Mouse (Mus musculus): ENCODE measurements around the gene Khk.

Gene Khk

GRCm38 (mm10) chr5:30913060-30913841 is 8.0 kb upstream of the Khk start, which contains the start of gene Emilin1:
Emilin1 (plus strand) TSS chr5:30913402.
- DNase-seq (ENCODE audit: low spot score in 2 of 2): no peak

DNA sequence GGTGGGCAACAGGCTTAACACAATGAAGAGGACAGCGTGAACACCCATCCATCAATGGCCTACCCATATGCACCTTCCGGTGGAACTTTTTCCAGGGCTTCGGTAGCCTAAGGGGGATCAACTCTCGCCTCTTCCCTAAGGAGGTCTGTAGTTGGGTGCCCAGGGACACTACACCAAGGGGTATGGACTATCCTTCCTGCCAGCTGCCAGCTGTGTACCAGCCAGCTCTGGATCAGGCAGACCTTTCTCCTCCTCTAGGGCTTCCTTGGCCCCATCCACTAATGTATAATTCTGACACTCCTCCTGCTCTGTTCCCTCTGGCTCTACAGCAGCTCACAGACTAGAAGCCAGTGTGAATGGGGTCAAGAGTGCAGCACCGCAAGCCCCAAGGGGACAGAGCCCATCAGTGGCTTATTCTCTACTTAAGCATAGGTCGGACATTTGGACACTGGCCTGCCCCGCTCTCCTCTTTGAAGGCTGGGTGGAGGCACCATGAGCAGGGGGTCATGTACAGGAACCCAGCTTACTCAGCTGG is 7.1 kb upstream of the Khk start:
- DNase-seq (ENCODE audit: low spot score in 2 of 2): no peak

GRCm38 (mm10) chr5:30914849-30915248 is 6.4 kb upstream of the Khk start:
- DNase-seq (ENCODE audit: low spot score in 2 of 2): no peak

DNA sequence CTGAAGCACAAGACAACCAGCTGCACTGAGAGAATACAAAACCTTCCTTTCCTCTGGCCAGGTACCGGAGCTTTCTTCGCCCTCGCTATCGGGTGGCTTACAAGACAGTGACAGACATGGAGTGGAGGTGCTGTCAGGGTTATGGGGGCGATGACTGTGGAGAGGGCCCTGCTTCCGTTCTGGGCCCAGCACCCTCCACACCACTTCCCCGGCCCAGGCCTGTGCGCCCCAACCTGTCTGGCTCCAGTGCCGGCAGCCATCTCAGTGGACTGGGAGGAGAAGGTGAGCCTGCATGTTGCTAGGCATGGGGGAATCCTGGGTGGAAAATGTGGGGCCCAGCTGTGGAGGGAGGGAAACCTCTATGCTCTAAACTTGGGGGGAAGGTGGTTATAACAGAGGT is 5.8 kb upstream of the Khk start:
- DNase-seq (ENCODE audit: low spot score in 2 of 2): peak in 1 of 2 experiments; percentile 74

DNA sequence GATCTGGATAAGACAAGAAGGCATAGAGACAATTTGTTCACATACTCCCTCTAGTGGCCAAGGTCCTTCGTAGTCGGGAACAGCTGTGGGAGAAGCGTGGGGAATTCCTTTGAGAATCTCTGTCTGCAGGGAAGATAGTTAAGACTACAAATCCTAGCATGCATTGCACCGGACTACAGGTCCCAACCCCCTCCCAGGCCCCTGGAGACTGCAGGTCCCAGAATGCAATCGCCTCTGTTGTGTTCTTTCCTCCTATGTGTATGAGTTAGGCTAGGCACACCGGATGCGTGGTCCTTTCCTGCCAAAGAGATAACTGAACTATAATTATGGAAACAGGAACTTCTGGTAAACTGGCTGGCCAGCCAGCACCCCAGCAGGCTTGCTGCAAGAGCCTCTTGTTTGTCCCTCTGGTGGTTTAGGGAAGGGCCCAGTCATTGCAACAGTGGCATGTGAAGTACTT is 5.2 kb upstream of the Khk start:
- DNase-seq (ENCODE audit: low spot score in 2 of 2): peak; percentile 66 to 74

- DNase-seq (ENCODE audit: low spot score in 2 of 2): no peak
Measured at GRCm38 (mm10) chr5:30916841-30917240, 4.4 kb upstream of the Khk start.

DNA sequence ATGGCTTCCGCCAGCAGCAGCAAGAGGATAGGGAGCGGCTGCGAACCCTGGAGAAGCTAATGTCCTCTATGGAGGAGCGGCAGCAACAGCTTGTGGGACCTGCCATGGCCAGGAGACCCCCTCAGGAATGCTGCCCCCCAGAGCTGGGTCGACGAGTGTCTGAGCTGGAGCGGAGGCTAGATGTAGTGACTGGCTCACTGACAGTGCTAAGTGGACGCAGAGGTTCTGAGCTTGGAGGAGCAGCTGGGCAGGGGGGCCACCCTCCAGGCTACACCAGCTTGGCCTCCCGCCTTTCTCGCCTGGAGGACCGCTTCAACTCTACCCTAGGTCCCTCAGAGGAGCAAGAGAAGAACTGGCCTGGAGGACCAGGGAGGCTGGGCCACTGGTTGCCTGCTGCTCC is 3.9 kb upstream of the Khk start:
- no peak for DNase-seq (ENCODE audit: low spot score in 2 of 2)

GRCm38 (mm10) chr5:30917891-30918670 is 3.1 kb upstream of the Khk start:
- no peak for DNase-seq (ENCODE audit: low spot score in 2 of 2)

GRCm38 (mm10) chr5:30918691-30919090 is 2.5 kb upstream of the Khk start:
- no peak for DNase-seq (ENCODE audit: low spot score in 2 of 2)

GRCm38 (mm10) chr5:30919831-30920614 is 1.2 kb upstream of the Khk start:
- DNase-seq (ENCODE audit: low spot score in 2 of 2): no peak

DNA sequence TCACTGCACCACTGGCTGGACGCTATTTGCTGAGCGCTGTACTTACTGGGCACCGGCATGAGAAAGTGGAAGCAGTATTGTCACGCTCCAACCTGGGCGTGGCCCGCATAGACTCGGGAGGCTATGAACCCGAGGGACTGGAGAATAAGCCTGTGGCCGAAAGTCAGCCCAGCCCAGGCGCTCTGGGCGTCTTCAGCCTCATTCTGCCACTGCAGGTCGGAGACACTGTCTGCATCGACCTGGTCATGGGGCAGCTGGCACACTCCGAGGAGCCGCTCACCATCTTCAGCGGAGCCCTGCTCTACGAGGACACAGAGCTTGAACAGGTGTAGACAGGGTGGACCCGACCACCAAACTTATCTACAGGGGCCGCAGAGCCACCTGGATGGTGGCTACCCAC is 610 bp upstream of the Khk start:
- DNase-seq (ENCODE audit: low spot score in 2 of 2): no peak

- DNase-seq (ENCODE audit: low spot score in 2 of 2): no peak
Measured at GRCm38 (mm10) chr5:30922581-30923041, 1.4 kb downstream of the Khk start.

DNA sequence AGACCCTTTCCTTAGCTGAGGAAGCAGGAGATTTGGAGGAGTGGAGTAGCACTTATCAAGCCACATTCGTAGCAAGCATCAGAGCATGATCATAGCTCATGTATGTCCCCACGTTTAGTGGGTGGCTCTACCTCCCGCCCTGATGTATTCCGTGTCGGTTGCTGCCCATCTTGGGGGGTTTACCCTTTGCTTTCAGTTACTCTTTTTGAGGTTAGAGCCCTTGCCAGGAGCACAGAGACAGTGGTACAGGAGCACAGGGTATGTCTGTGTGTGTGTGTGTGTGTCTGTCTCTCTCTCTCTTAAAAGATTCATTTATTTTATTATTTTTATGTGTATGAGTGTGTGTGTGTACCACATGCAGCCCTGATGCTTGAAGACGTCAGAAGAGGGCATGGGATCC is 1.9 kb downstream of the Khk start:
- DNase-seq (ENCODE audit: low spot score in 2 of 2): no peak

DNA sequence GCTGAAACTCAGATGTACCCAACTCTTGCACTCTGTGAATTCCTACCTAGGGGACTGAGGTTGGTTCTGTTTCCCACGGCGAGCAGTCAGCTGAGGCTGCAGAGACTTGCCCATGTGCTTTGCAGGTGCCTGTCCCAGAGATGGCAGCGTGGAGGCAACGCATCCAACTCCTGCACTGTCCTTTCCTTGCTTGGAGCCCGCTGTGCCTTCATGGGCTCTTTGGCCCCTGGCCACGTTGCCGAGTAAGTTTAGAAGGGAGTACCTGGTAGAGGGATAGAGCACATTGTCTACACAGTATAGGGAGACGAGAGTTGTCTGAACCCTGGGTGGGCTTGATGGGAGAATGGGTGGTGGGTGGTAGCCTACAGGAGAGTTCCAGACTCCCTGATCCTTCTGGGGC is 3.4 kb downstream of the Khk start:
- DNase-seq (ENCODE audit: low spot score in 2 of 2): peak in 1 of 2 experiments; percentile 58

- DNase-seq (ENCODE audit: low spot score in 2 of 2): peak in 1 of 2 experiments; percentile 51
Measured at GRCm38 (mm10) chr5:30925217-30925616, 4.0 kb downstream of the Khk start.

DNA sequence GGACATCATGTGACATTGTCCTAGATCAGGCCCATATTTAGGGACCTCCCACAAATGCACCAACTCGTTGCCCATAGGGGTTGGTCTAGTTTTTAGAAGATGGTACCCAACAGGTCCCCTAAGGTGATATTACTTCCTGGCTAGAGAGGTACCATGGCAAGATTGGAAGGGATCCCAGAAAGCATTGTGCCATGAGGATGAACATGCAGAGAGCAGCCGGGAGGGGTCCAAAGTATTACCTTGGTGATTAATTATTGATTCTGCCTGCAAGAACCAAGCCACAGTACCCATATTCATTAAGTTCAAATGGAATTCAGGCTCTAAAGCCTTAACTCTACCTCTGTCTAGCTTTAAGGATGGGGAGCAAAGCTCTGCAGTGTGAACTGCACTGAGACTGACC is 4.8 kb downstream of the Khk start:
- no peak for DNase-seq (ENCODE audit: low spot score in 2 of 2)

GRCm38 (mm10) chr5:30927945-30928529 is 6.8 kb downstream of the Khk start:
- no peak for DNase-seq (ENCODE audit: low spot score in 2 of 2)

GRCm38 (mm10) chr5:30930121-30930520 is 8.9 kb downstream of the Khk start:
- peak; percentile 50 to 77 for DNase-seq (ENCODE audit: low spot score in 2 of 2)

GRCm38 (mm10) chr5:30930846-30931245 is 9.6 kb downstream of the Khk start:
- DNase-seq (ENCODE audit: low spot score in 2 of 2): no peak

- DNase-seq (ENCODE audit: low spot score in 2 of 2): no peak
Measured at GRCm38 (mm10) chr5:30931378-30931777, 10.1 kb downstream of the Khk start.

GRCm38 (mm10) chr5:30933705-30934104 is 12.5 kb downstream of the Khk start:
- DNase-seq (ENCODE audit: low spot score in 2 of 2): peak in 1 of 2 experiments; percentile 53

All from spleen, postnatal 4 days (tissue).